Mouse (Mus musculus) stomach, embryonic 16.5 days (tissue): ENCODE data around the gene Actl10. TPM values are rescaled to one million over a fixed set of nuclear protein-coding genes. Genes with fewer than 3 reads are reported as not detected.

ENCODE experiments used
- ATAC-seq: fragments of 200-750 bp; cut with Nextera tagmentation; 2 replicates; pipeline ENCODE4 v1.8.0; 2017; ENCODE audit warnings: moderate number of reproducible peaks, moderate TSS enrichment; ENCODE audit not compliant: insufficient read depth, low FRiP score
- H3K27ac ChIP-seq: fragments of 300-500 bp; sonication (generic); 2 replicates; pipeline ENCODE4 v1.5.1; 2014; ENCODE audit warnings: low read length
- H3K27me3 ChIP-seq: fragments of 300-500 bp; sonication (generic); 2 replicates; pipeline ENCODE4 v1.6.1; 2014; ENCODE audit warnings: low read length, control low read depth, mixed read lengths; ENCODE audit not compliant: control insufficient read depth, insufficient read depth
- H3K36me3 ChIP-seq: fragments of 300-500 bp; sonication (generic); 2 replicates; pipeline ENCODE4 v1.6.1; 2014; ENCODE audit warnings: low read length; ENCODE audit not compliant: control insufficient read depth, insufficient read depth
- H3K4me1 ChIP-seq: fragments of 300-500 bp; sonication (generic); 2 replicates; pipeline ENCODE4 v1.6.1; 2014; ENCODE audit warnings: low read length, control low read depth, mixed read lengths; ENCODE audit not compliant: control insufficient read depth, insufficient read depth
- H3K4me2 ChIP-seq: fragments of 300-500 bp; sonication (generic); 2 replicates; pipeline ENCODE4 v1.6.1; 2014; ENCODE audit warnings: low read depth, low read length, mixed read lengths
- H3K4me3 ChIP-seq: fragments of 300-500 bp; sonication (generic); replicated peaks from 2 replicates; pipeline ENCODE4 v1.5.1; 2014; ENCODE audit warnings: mild to moderate bottlenecking, low read length
- H3K9ac ChIP-seq: fragments of 300-500 bp; sonication (generic); 2 replicates; pipeline ENCODE4 v1.6.1; 2014; ENCODE audit warnings: low read length
- H3K9me3 ChIP-seq: fragments of 300-500 bp; sonication (generic); replicated peaks from 2 replicates; pipeline ENCODE4 v1.6.1; 2016; ENCODE audit warnings: low read length, control low read depth; ENCODE audit not compliant: control insufficient read depth
- WGBS: fragments of 180-500 bp; shearing (Covaris S2); extraction: QIAGEN DNeasy Blood & Tissue Kit; methylation state at CpG from one replicate; pipeline ENCODE4 v1.1.7; 2014; 5-methylcytosine and 5-hydroxymethylcytosine counted together
- polyA plus RNA-seq: library from polyadenylated mRNA; unstranded; fragments of >200 nt; fragmentation: Nextera tagmentation; extraction: Ambion mirVana; gene quantifications from 2 replicates; pipeline ENCODE4 v1.2.1, GENCODE M21; 2015

The Actl10 gene
- polyA plus RNA-seq, 1 experiment from 2014 or later = 0.14 TPM

DNA sequence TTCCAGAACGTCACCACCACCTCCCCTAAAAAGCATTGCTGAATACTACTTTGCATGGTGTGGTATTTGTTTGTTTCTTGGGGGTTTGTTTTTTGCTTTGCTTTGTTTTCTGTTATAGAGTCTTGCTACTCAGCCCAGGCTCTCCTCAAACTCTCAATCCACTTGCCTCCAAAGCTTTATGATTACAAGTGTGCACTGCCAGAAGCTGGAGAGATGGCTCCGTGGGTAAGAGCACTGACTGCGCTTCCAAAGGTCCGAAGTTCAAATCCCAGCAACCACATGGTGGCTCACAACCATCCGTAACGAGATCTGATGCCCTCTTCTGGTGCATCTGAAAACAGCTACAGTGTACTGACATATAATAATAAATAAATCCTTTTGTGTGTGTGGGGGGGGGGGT is 49.0 kb downstream of the Actl10 start:
- Histone ChIP-seq H3K27me3 (no peaks in the 10 kb centered on the region), H3K27ac (no peak overlapping the region), H3K9me3 (no peaks in the 10 kb centered on the region), H3K36me3 (no peaks in the 10 kb centered on the region), H3K9ac (no peak overlapping the region), H3K4me1 (peaks cover 9% of the 10 kb centered on the region), H3K4me3 (no peak overlapping the region), H3K4me2 (no peak overlapping the region)
- 74% methylated on average over 6 of the region's 6 CpGs for WGBS
- no peak for ATAC-seq

DNA sequence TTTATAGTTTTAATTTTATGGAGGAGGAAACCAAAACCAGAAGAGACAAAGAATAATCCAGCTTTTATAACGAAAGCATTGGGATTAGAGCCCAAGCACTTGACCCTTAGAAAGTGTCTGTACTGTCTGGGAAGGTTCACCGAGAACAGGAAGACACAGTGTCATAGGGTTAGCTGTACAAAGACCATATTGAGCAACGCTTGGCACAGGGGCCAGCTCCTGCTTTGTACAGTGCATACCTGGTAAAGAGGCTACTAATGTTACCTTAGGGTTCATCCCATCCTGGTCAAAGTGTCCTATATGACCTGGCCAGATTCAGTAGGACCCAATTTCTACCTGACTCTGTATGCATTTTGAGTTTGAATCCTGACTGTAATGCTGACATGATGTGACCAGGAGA is 49.7 kb downstream of the Actl10 start:
- Histone ChIP-seq H3K4me2 (no peak overlapping the region), H3K27me3 (no peaks in the 10 kb centered on the region), H3K4me1 (peaks cover 9% of the 10 kb centered on the region), H3K9me3 (no peaks in the 10 kb centered on the region), H3K27ac (no peak overlapping the region), H3K36me3 (no peaks in the 10 kb centered on the region), H3K4me3 (no peak overlapping the region), H3K9ac (no peak overlapping the region)
- no peak for ATAC-seq
- 64% methylated on average over 3 of the region's 3 CpGs for WGBS

Other genes starting within 250 kb of the Actl10 start
- not detected in 2 replicates for gene Bpifb9b, start 244.5 kb upstream of the Actl10 start, polyA plus RNA-seq
- 14.9 and 18.5 TPM in 2 replicates for gene Cdk5rap1, start 178.8 kb upstream of the Actl10 start, polyA plus RNA-seq
- gene Snta1, start 143.7 kb upstream of the Actl10 start, polyA plus RNA-seq = 4.2 and 7.9 TPM in 2 replicates
- 31.8 and 32.8 TPM in 2 replicates for gene Cbfa2t2, start 115.3 kb upstream of the Actl10 start, polyA plus RNA-seq
- gene 1700003F12Rik, start 4.7 kb upstream of the Actl10 start, polyA plus RNA-seq = 0.59 and 1.6 TPM in 2 replicates
- 1.4 and 1.7 TPM in 2 replicates for gene Necab3, start 7.1 kb downstream of the Actl10 start, polyA plus RNA-seq
- gene E2f1, start 18.1 kb downstream of the Actl10 start, polyA plus RNA-seq = 8.1 and 9.3 TPM in 2 replicates
- 32.4 and 35.1 TPM in 2 replicates for gene Pxmp4, start 51.9 kb downstream of the Actl10 start, polyA plus RNA-seq
- 0.34 and 0.59 TPM in 2 replicates for gene Zfp341, start 61.5 kb downstream of the Actl10 start, polyA plus RNA-seq
- gene 4930519P11Rik, start 61.7 kb downstream of the Actl10 start, polyA plus RNA-seq = not detected in 2 replicates
- 20.7 and 23.6 TPM in 2 replicates for gene Chmp4b, start 99.9 kb downstream of the Actl10 start, polyA plus RNA-seq
- gene Gm14214, start 218.3 kb downstream of the Actl10 start, polyA plus RNA-seq = not detected in 2 replicates
- 36.8 and 39.4 TPM in 2 replicates for gene Raly, start 239.3 kb downstream of the Actl10 start, polyA plus RNA-seq
- 0.41 and 1.0 TPM in 2 replicates for gene a, start 239.6 kb downstream of the Actl10 start, polyA plus RNA-seq